Mouse (Mus musculus): ENCODE data around the gene Ece2. TPM values are rescaled to one million over a fixed set of nuclear protein-coding genes. Genes with fewer than 3 reads are reported as not detected.
"Not testable (repeated sequence)": the region's sequence is repeated elsewhere in the genome, so short reads cannot be mapped to it uniquely, and the experiment has no call there.

Ece2 gene
- polyA plus RNA-seq, 1 experiment from 2014 or later: 8.5 TPM

DNA sequence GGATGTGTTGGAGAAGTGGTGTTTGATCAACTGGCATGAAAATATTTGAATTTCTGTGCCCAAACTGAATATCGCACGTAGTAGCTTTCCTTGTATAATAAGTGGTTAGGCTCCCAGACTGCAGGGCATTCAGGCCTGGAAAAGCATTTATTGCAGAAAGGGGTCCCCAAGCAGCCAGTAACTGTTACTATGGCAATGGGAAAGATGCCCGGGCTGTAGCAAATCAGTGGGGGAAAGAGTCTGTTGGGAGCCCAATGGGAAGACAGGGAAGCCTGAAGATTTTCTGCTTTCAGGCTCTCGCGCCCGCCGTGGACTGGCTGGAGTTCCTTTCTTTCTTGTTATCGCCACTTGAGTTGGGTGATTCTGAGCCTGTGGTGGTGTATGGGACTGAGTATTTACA is 8.7 kb downstream of the Ece2 start:
- WGBS: 83% methylated on average over 8 of the region's 8 CpGs
- H3K27me3 ChIP-seq: no peaks in the 10 kb centered on the region
- no peaks in the 10 kb centered on the region for H3K36me3 ChIP-seq (replicated peaks)
- no peaks in the 10 kb centered on the region for H3K4me1 ChIP-seq
- no peak for ATAC-seq (ENCODE audit: low FRiP score)
- no peak overlapping the region for H3K4me3 ChIP-seq (replicated peaks)
- no peak overlapping the region for H3K4me2 ChIP-seq
- H3K9me3 ChIP-seq: no peaks in the 10 kb centered on the region
- H3K27ac ChIP-seq: no peak overlapping the region
- no peak overlapping the region for H3K9ac ChIP-seq

DNA sequence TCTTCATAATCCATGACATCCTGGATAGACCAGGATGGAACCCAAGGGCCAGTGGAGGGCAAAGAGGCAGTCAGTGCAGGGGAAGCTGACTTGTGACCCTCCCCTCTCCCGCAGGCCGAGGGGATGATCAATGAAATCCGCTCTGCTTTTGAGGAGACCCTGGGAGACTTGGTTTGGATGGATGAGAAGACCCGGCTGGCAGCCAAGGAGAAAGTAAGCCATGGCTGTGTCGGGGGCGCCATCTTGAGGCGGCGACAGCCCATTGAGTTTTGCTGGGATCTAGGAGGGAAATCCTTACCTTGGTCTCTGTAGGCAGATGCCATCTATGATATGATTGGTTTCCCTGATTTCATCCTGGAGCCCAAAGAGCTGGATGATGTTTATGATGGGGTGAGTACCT is 12.5 kb downstream of the Ece2 start:
- Histone ChIP-seq H3K4me3 (replicated peaks) (no peak overlapping the region), H3K27me3 (no peaks in the 10 kb centered on the region), H3K9ac (no peak overlapping the region), H3K9me3 (no peaks in the 10 kb centered on the region), H3K36me3 (replicated peaks) (no peaks in the 10 kb centered on the region), H3K4me2 (no peak overlapping the region), H3K4me1 (no peaks in the 10 kb centered on the region), H3K27ac (no peak overlapping the region)
- peak; percentile 76; the same call in 1 of the 2 replicates for ATAC-seq (ENCODE audit: low FRiP score)
- WGBS: 2% methylated on average over 8 of the region's 8 CpGs

DNA sequence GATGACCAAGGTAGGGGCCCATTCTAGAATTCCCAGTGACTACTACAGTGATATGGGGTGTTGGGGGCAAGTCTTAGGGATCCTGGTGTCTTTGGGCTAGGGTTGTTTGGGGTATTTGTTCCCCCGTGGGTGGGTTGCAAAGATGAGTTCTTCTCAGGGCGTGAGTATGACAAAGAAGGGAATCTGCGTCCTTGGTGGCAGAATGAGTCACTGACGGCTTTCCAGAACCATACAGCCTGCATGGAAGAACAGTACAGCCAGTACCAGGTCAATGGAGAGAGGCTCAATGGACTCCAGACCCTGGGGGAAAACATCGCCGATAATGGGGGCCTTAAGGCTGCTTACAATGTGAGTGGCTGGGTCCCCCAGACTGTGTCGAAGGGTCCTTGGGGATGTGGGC is 14.3 kb downstream of the Ece2 start:
- no peak for ATAC-seq (ENCODE audit: low FRiP score)
- Histone ChIP-seq H3K4me3 (replicated peaks) (no peak overlapping the region), H3K9me3 (no peaks in the 10 kb centered on the region), H3K4me1 (no peaks in the 10 kb centered on the region), H3K27me3 (no peaks in the 10 kb centered on the region), H3K36me3 (replicated peaks) (no peaks in the 10 kb centered on the region), H3K27ac (no peak overlapping the region), H3K4me2 (no peak overlapping the region), H3K9ac (no peak overlapping the region)
- WGBS: 89% methylated on average over 7 of the region's 7 CpGs

DNA sequence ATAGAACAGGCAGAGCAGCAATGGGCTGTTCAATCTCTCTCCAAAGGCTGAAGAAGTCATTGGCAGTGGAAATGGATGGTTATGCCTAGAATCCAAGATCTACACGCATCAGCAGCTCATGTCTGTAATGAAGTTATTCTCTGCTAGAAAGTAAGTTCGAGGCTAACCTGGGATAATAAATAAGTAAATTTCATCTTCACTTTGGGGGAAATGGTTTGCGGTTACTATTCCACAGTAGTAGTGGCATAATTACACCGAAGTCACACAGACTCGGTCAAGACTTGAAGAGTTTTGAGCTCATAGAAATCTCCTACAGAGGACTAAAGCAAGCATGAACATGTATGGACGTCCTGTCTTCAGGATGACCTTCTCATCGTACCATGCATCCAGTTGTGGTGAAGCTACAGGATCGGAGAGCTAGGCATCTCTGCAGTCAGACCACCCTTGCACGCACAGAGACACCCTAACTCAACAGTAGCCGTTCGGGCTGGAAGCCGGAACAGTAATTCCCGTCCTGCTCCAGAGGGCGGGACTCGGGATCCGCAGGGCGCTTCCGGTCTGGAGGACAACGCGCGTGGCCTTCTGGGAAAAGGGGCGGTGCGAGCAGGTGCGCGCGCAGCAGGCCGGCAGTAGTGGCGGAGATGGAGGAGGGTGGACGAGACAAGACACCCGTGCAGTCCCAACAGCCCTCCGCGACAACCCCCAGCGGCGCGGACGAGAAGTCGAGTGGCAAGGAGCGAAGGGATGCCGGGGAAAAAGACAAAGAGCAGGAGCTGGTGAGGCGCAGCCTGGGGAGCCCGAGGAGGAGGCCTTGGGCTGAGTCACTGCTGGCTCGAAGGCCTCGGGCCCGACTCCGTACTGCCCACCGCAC is 21.7 kb downstream of the Ece2 start, which contains the start of gene Psmd2:
Psmd2 (plus strand) TSS at position 577 of the 871 bp plus-strand sequence.
- H3K27me3 ChIP-seq: no peaks in the 10 kb centered on the region
- peaks cover 20% of the 10 kb centered on the region for H3K36me3 ChIP-seq (replicated peaks)
- no peaks in the 10 kb centered on the region for H3K9me3 ChIP-seq
- H3K4me1 ChIP-seq: peaks cover 16% of the 10 kb centered on the region
- peak within 1 kb of the TSS; percentile 93 for H3K4me3 ChIP-seq (replicated peaks)
- 2% methylated on average over 41 of the region's 46 CpGs for WGBS
- peak within 1 kb of the TSS; percentile 87 for H3K9ac ChIP-seq
- peak; percentile 96 for ATAC-seq (ENCODE audit: low FRiP score)
- H3K4me2 ChIP-seq: peak within 1 kb of the TSS; percentile 94
- H3K27ac ChIP-seq: peak within 1 kb of the TSS; percentile 83

DNA sequence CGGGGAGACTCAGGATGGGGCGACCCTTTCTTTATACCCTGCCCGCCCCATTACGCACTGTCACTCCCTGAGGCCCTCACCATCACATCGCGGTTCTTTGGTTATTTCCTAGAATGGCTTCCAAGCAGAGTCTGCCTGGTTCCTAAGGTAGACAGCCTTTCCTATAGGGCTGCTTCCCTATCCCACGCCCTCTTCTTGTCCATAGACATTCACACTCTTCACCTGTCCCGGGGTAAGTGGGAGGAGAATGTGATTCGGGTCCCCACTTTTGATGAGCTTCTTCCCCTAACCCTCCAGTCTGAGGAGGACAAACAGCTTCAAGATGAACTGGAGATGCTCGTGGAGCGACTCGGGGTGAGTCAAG is 22.3 kb downstream of the Ece2 start:
- H3K27me3 ChIP-seq: no peaks in the 10 kb centered on the region
- ATAC-seq (ENCODE audit: low FRiP score): no peak
- H3K9ac ChIP-seq: peak overlapping the region; percentile 87
- H3K4me3 ChIP-seq (replicated peaks): peak overlapping the region; percentile 93
- peaks cover 26% of the 10 kb centered on the region for H3K36me3 ChIP-seq (replicated peaks)
- no peaks in the 10 kb centered on the region for H3K9me3 ChIP-seq
- H3K27ac ChIP-seq: no peak overlapping the region; the same call in 1 of the 2 replicates
- H3K4me2 ChIP-seq: peak overlapping the region; percentile 94
- H3K4me1 ChIP-seq: peaks cover 16% of the 10 kb centered on the region
- 7% methylated on average over 9 of the region's 12 CpGs for WGBS

DNA sequence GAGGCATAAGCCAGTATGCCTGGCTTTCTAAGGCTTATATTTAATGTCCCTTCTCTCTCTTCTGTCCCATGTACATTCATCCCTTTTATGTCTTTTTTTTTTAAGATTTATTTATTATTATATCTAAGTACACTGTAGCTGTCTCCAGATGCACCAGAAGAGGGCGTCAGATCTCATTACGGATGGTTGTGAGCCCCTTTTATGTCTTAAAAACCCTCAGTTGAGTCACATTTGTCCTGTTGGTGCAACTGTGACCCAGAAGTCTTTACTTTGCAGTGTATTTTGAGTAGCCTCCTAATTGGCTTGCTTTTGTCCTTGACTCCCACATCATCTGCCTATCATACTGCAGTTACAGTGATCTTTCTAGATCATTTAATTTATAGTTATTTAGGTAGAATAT is 23.7 kb downstream of the Ece2 start:
- Histone ChIP-seq H3K36me3 (replicated peaks) (peaks cover 40% of the 10 kb centered on the region), H3K4me2 (no peak overlapping the region), H3K9me3 (no peaks in the 10 kb centered on the region), H3K27me3 (no peaks in the 10 kb centered on the region), H3K4me1 (peaks cover 16% of the 10 kb centered on the region), H3K27ac (no peak overlapping the region), H3K9ac (no peak overlapping the region), H3K4me3 (replicated peaks) (no peak overlapping the region)
- WGBS: 48% methylated on average over 2 of the region's 2 CpGs
- ATAC-seq (ENCODE audit: low FRiP score): no peak

DNA sequence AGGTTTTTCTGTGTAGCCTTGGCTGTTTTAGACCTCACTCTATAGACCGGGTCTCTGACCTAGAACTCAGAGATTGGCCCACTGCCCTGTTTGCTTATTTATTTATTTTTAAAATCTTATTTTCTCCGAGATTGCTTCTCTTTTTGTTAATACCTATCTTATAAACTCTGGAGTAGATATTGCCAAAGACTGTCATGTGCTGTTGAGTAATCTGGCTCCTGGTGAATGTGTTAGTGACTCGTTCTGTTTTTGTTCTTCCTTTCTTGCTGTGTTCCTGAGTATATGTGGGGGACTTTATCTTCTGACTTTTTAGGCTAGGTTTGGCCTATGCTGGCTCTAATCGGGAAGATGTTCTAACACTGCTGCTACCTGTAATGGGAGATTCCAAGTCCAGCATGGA is 28.0 kb downstream of the Ece2 start:
- Histone ChIP-seq H3K4me2 (no peak overlapping the region), H3K4me3 (replicated peaks) (no peak overlapping the region), H3K4me1 (peaks cover 6% of the 10 kb centered on the region), H3K36me3 (replicated peaks) (peaks cover 81% of the 10 kb centered on the region), H3K9me3 (no peaks in the 10 kb centered on the region), H3K27me3 (no peaks in the 10 kb centered on the region), H3K27ac (no peak overlapping the region), H3K9ac (no peak overlapping the region)
- no peak for ATAC-seq (ENCODE audit: low FRiP score)
- WGBS: 95% methylated on average over 4 of the region's 4 CpGs

DNA sequence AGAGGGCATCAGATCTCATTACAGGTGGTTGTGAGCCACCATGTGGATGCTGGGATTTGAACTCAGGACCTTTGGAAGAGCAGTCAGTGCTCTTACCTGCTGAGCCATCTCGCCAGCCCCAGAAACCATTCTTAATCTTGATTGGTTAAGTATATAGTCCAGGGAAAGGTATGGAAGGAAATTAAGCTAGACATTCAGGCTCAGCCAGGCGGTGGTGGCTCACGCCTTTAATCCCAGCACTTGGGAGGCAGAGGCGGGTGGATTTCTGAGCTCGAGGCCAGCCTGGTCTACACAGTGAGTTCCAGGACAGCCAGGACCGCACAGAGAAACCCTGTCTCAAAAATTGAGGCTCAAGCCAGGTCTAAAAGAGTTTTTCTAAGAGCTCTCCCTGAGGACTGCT is 38.4 kb downstream of the Ece2 start, which contains the start of gene Eif4g1:
Eif4g1 (plus strand) TSS at position 301 of the 400 bp plus-strand sequence.
- H3K4me1 ChIP-seq; H3K27ac ChIP-seq; H3K27me3 ChIP-seq; H3K4me2 ChIP-seq; H3K9me3 ChIP-seq; H3K4me3 ChIP-seq (replicated peaks); H3K9ac ChIP-seq; ATAC-seq (ENCODE audit: low FRiP score): not testable (repeated sequence)
- WGBS: 89% methylated on average over 5 of the region's 6 CpGs
- peaks cover 10% of the 10 kb centered on the region for H3K36me3 ChIP-seq (replicated peaks)

DNA sequence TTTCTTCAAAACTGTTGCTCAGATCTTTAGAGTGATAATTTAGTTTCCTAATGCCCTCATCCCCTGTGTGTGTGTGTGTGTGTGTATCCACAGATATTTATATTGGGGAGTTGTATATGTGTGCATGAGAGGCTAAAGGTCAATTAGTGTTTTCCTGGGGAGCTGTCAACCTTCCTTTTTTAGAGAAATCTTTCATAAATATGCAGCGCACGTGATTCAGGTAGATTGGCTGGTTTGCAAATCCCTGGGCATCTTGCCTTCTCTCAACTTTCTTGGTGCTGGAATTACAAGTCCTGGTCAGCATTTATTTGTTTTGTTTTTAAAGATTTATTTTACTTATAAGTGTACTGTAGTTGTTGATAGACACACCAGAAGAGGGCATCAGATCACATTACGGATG is 40.7 kb downstream of the Ece2 start:
- WGBS: 88% methylated on average over 3 of the region's 3 CpGs
- peaks cover 8% of the 10 kb centered on the region for H3K36me3 ChIP-seq (replicated peaks)
- H3K9ac ChIP-seq: no peak overlapping the region

DNA sequence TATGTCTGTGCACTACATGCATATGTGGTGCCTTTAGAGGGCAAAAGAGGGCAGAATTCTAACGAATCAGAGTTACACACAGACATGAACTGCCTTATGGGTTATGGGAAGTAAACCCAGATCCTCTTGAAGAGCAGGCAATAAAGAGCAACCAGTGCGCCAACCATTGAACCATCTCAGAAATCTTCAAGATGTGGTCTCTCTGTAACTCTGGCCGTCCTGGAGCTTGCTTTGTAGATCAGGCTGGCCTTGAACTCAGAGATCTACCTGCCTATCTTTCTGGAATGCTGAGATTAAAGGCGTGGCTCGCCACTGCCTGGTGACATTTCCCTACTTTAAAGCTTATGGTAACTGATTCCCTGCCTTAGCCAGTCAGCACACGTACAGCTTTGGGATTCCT is 42.3 kb downstream of the Ece2 start:
- Histone ChIP-seq H3K4me1 (peaks cover 22% of the 10 kb centered on the region), H3K27me3 (no peaks in the 10 kb centered on the region), H3K4me3 (replicated peaks) (peak overlapping the region; percentile 88), H3K27ac (no peak overlapping the region), H3K36me3 (replicated peaks) (peaks cover 19% of the 10 kb centered on the region), H3K9me3 (no peaks in the 10 kb centered on the region), H3K9ac (no peak overlapping the region; the same call in 1 of the 2 replicates), H3K4me2 (peak overlapping the region; percentile 99)
- ATAC-seq (ENCODE audit: low FRiP score): no peak
- WGBS: 22% methylated on average over 6 of the region's 6 CpGs

More for the DNA sequence above, 40.7 kb downstream of the Ece2 start:
- peaks cover 21% of the 10 kb centered on the region for H3K4me1 ChIP-seq
- no peak overlapping the region for H3K4me3 ChIP-seq (replicated peaks)
- no peaks in the 10 kb centered on the region for H3K27me3 ChIP-seq
- no peak overlapping the region for H3K4me2 ChIP-seq
- no peak for ATAC-seq (ENCODE audit: low FRiP score)
- no peaks in the 10 kb centered on the region for H3K9me3 ChIP-seq
- no peak overlapping the region for H3K27ac ChIP-seq

DNA sequence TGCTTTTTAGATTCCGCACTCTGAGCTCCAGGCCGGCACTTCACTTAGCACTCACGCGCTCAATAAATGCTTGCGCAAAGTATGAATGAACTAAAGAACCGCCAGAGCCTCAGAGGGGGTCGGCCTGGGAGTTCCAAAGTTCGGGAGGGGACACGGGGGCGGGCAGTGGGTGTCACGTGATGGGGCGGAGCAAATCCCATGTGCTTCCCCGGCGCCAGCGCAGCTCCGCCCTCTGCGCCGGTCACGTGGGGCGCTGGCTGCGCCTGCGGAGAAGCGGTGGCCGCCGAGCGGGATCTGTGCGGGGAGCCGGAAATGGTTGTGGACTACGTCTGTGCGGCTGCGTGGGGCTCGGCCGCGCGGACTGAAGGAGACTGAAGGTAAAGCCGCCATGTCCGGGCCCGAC is 42.9 kb downstream of the Ece2 start:
- Histone ChIP-seq H3K27me3 (no peaks in the 10 kb centered on the region), H3K27ac (peak overlapping the region; percentile 95), H3K4me3 (replicated peaks) (peak overlapping the region; percentile 88), H3K4me1 (peaks cover 22% of the 10 kb centered on the region), H3K9ac (peak overlapping the region; percentile 97), H3K9me3 (no peaks in the 10 kb centered on the region), H3K4me2 (peak overlapping the region; percentile 99), H3K36me3 (replicated peaks) (peaks cover 25% of the 10 kb centered on the region)
- WGBS: 1% methylated on average over 38 of the region's 38 CpGs
- peak; percentile 98 for ATAC-seq (ENCODE audit: low FRiP score)

DNA sequence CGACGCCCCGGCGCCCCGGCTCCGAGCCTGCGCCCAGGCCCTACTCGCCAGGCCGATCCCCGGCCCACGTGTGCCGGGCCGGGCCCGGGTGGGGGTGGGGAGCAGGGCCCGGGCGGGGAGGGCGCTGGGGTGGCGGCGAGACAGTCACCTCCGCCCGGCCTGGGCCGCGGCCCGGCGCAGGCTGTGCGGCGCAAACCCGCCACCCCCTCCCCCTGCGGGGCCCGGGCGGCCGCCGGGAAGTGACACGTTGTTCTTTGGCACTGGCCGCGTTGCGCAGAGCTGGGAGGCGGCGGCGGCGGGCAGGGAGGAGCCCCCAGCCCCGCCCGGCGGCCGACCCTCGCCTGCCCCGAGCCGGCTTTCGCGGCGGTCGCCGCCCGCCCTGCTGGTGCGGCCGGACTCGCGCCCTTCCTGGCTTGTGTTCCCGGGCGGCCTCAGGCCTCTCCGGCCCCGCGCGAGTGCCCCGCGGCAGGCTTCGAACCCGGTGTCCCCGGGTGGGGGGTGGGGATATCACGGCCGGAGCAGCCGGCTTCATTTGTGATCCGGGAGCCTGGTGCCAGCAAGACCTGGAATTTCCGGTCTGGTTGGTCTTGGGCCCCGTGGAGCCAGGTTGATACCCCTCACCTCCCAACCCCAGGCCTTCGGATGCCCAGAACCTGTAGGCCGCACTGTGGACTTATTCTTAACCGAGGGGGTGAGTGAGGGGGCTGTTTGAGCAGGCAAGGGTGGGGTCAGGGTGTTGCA is 43.5 kb downstream of the Ece2 start:
- Histone ChIP-seq H3K27ac (peak overlapping the region; percentile 95), H3K9me3 (no peaks in the 10 kb centered on the region), H3K4me3 (replicated peaks) (peak overlapping the region; percentile 88), H3K36me3 (replicated peaks) (peaks cover 31% of the 10 kb centered on the region), H3K9ac (peak overlapping the region; percentile 97), H3K27me3 (no peaks in the 10 kb centered on the region), H3K4me1 (peaks cover 22% of the 10 kb centered on the region), H3K4me2 (peak overlapping the region; percentile 99)
- WGBS: under 1% methylated on average over 65 of the region's 78 CpGs
- peak; percentile 80 for ATAC-seq (ENCODE audit: low FRiP score)
